Mouse (Mus musculus) urinary bladder, postnatal 25 days (tissue): ENCODE results near the gene Hk1.

Source experiments
- DNase-seq: peaks from one replicate; pipeline ENCODE4 v3.0.0; 2022; ENCODE audit warnings: low spot score

Hk1 gene

GRCm38 (mm10) chr10:62220732-62221514 is 158.8 kb downstream of the Hk1 start:
- DNase-seq = no peak
